Mouse (Mus musculus): ENCODE results near the gene Plp1. TPM values are rescaled to one million over a fixed set of nuclear protein-coding genes. Genes with fewer than 3 reads are reported as not detected.

Gene Plp1
- total RNA-seq (2017), result 4.2 and 4.4 TPM in 2 replicates

GRCm38 (mm10) chrX:136822371-136822770 lies at the start of gene Plp1:
Gene Plp1, plus strand, starts transcription at chrX:136822671.
- ATAC-seq (ENCODE audit: extremely low read depth, insufficient number of reproducible peaks, low FRiP score, poor library complexity, severe bottlenecking), result no peak

- ATAC-seq (ENCODE audit: extremely low read depth, insufficient number of reproducible peaks, low FRiP score, poor library complexity, severe bottlenecking), result no peak
Observed at GRCm38 (mm10) chrX:136773035-136773434, 49.4 kb upstream of the Plp1 start.

GRCm38 (mm10) chrX:136778046-136778445 lies 44.4 kb upstream of the Plp1 start:
- ATAC-seq (ENCODE audit: extremely low read depth, insufficient number of reproducible peaks, low FRiP score, poor library complexity, severe bottlenecking), result no peak

- ATAC-seq (ENCODE audit: extremely low read depth, insufficient number of reproducible peaks, low FRiP score, poor library complexity, severe bottlenecking), result no peak
Observed at GRCm38 (mm10) chrX:136779262-136779661, 43.2 kb upstream of the Plp1 start.

GRCm38 (mm10) chrX:136780041-136780440 lies 42.4 kb upstream of the Plp1 start, which contains the start of gene Glra4:
Gene Glra4, minus strand, starts transcription at chrX:136780141.
- no peak for ATAC-seq (ENCODE audit: extremely low read depth, insufficient number of reproducible peaks, low FRiP score, poor library complexity, severe bottlenecking)

GRCm38 (mm10) chrX:136789446-136789845 lies 33.0 kb upstream of the Plp1 start:
- no peak for ATAC-seq (ENCODE audit: extremely low read depth, insufficient number of reproducible peaks, low FRiP score, poor library complexity, severe bottlenecking)

- no peak for ATAC-seq (ENCODE audit: extremely low read depth, insufficient number of reproducible peaks, low FRiP score, poor library complexity, severe bottlenecking)
Observed at GRCm38 (mm10) chrX:136797223-136797622, 25.2 kb upstream of the Plp1 start.

GRCm38 (mm10) chrX:136819752-136820151 lies 2.7 kb upstream of the Plp1 start:
- no peak for ATAC-seq (ENCODE audit: extremely low read depth, insufficient number of reproducible peaks, low FRiP score, poor library complexity, severe bottlenecking)

- ATAC-seq (ENCODE audit: extremely low read depth, insufficient number of reproducible peaks, low FRiP score, poor library complexity, severe bottlenecking), result peak; percentile 46; the same call in 1 of the 2 replicates
Observed at GRCm38 (mm10) chrX:136820250-136820649, 2.2 kb upstream of the Plp1 start.

GRCm38 (mm10) chrX:136825016-136825415 lies 2.5 kb downstream of the Plp1 start:
- ATAC-seq (ENCODE audit: extremely low read depth, insufficient number of reproducible peaks, low FRiP score, poor library complexity, severe bottlenecking), result no peak

- ATAC-seq (ENCODE audit: extremely low read depth, insufficient number of reproducible peaks, low FRiP score, poor library complexity, severe bottlenecking), result no peak
Observed at GRCm38 (mm10) chrX:136828610-136829009, 6.1 kb downstream of the Plp1 start.

GRCm38 (mm10) chrX:136850300-136850699 lies 27.8 kb downstream of the Plp1 start:
- ATAC-seq (ENCODE audit: extremely low read depth, insufficient number of reproducible peaks, low FRiP score, poor library complexity, severe bottlenecking), result no peak

- ATAC-seq (ENCODE audit: extremely low read depth, insufficient number of reproducible peaks, low FRiP score, poor library complexity, severe bottlenecking), result no peak
Observed at GRCm38 (mm10) chrX:136868061-136869040, 45.9 kb downstream of the Plp1 start, which contains the start of gene Rab9b. Gene Rab9b, minus strand, starts transcription at chrX:136868755.

Other genes starting within 250 kb of the Plp1 start
- not detected in 2 replicates for gene Tceal3, start 231.8 kb upstream of the Plp1 start, total RNA-seq (2017)
- 0.12 and 0.35 TPM in 2 replicates for gene Tceal1, start 114.7 kb upstream of the Plp1 start, total RNA-seq (2017)
- 128 and 145 TPM in 2 replicates for gene Morf4l2, start 79.0 kb upstream of the Plp1 start, total RNA-seq (2017)
- gene Glra4, start 42.5 kb upstream of the Plp1 start, total RNA-seq (2017), result not detected in 2 replicates
- gene Rab9b, start 46.1 kb downstream of the Plp1 start, total RNA-seq (2017), result not detected in 2 replicates
- not detected in 2 replicates for gene H2bfm, start 104.7 kb downstream of the Plp1 start, total RNA-seq (2017)
- 31.6 TPM in 1 of 2 replicates, not detected in the other for gene Tmsb15b2, start 152.8 kb downstream of the Plp1 start, total RNA-seq (2017)
- gene Tmsb15l, start 154.2 kb downstream of the Plp1 start, total RNA-seq (2017), result 3.7 and 6.6 TPM in 2 replicates
- 5.3 and 7.0 TPM in 2 replicates for gene Tmsb15b1, start 154.2 kb downstream of the Plp1 start, total RNA-seq (2017)
- 6.9 and 8.6 TPM in 2 replicates for gene Zcchc18, start 170.5 kb downstream of the Plp1 start, total RNA-seq (2017)
- 18.8 and 24.4 TPM in 2 replicates for gene Slc25a53, start 215.6 kb downstream of the Plp1 start, total RNA-seq (2017)
- gene Fam199x, start 226.9 kb downstream of the Plp1 start, total RNA-seq (2017), result 12.6 and 13.1 TPM in 2 replicates

Measured in neutrophil, adult 5-6 weeks (primary cell).